Mouse (Mus musculus): ENCODE results near the gene Tcte2. TPM values are rescaled to one million over a fixed set of nuclear protein-coding genes. Genes with fewer than 3 reads are reported as not detected.
A peak's percentile ranks its signal among the peaks of the same experiment; 100 is the strongest.

The Tcte2 gene
- total and polyA plus RNA-seq, 2 experiments from 2014 or later, result 10.0 to 26.6 TPM

DNA sequence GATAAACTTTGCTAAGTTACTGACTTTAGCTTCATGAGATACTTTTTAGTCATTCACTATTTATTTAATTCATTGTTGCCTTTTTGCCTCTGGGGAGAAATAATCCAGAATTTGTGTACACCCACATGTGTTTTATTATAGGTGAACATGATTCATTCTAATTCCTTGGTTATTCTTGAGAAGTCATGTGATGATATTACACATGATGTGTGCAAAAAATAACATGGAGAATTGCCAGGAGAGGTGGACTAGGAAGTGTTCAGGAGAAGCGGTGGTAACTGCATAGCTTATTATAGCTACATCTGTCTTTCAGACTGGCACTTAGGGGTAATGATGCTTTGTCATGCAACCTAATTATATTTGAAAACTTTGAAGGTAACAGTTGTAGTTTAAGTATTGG, 2.2 kb upstream of the Tcte2 start:
- H3K4me3 ChIP-seq (ENCODE audit: low read depth, low read length), result no peak overlapping the region
- H3K9me3 ChIP-seq (ENCODE audit: low read length), result no peaks in the 10 kb centered on the region
- TF ChIP-seq CTCF (IDR thresholded peaks at IDR 0.05), result no peak
- peaks cover 4% of the 10 kb centered on the region; the same call in 1 of the 2 replicates for H3K4me1 ChIP-seq (ENCODE audit: insufficient read depth, low read length)
- H3K9ac ChIP-seq (replicated peaks; ENCODE audit: low read length, poor library complexity, severe bottlenecking), result no peak overlapping the region
- no peak overlapping the region for H3K27ac ChIP-seq (ENCODE audit: low read depth, low read length)
- no peak for ATAC-seq (ENCODE audit: low FRiP score)
- H3K4me2 ChIP-seq (ENCODE audit: low read depth, low read length, poor library complexity, severe bottlenecking), result no peak overlapping the region
- H3K27me3 ChIP-seq (ENCODE audit: insufficient read depth, low read length), result no peaks in the 10 kb centered on the region
- 73% methylated on average over 1 of the region's 1 CpGs for WGBS
- H3K36me3 ChIP-seq (ENCODE audit: insufficient read depth, low read length), result no peaks in the 10 kb centered on the region
- no peak for DNase-seq (ENCODE audit: low spot score)

DNA sequence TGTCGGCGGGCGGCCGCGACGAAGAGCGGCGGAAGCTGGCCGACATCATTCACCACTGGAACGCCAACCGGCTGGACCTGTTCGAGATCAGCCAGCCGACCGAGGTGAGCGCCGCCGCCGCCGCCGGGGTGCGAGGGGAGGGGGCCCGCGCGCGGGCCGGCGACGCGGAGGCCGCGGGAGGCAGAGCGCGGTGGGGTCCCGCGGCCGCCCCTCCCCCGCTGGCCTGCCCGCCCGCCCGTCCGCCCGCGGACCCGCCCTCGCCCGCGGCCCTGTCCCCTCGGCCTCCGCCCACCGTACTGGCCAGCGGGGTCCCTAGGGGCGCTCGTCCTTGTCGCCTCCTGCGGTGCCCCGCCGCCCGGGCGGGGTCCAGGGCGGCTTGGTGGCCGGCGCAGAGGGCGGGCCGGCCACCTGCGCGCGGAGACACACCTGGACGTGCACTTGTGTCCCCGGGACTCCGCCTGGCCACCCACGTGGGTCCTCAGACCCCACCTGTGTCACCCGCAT, 898 bp downstream of the Tcte2 start:
- ATAC-seq (ENCODE audit: low FRiP score) (peak; percentile 13), DNase-seq (ENCODE audit: low spot score) (peak; percentile 13)
- Histone ChIP-seq H3K4me2 (ENCODE audit: low read depth, low read length, poor library complexity, severe bottlenecking) (peak overlapping the region; percentile 81), H3K4me1 (ENCODE audit: insufficient read depth, low read length) (peaks cover 8% of the 10 kb centered on the region; the same call in 1 of the 2 replicates), H3K27me3 (ENCODE audit: insufficient read depth, low read length) (no peaks in the 10 kb centered on the region), H3K9ac (replicated peaks; ENCODE audit: low read length, poor library complexity, severe bottlenecking) (peak overlapping the region; percentile 97), H3K36me3 (ENCODE audit: insufficient read depth, low read length) (no peaks in the 10 kb centered on the region), H3K27ac (ENCODE audit: low read depth, low read length) (peak overlapping the region; percentile 98), H3K9me3 (ENCODE audit: low read length) (no peaks in the 10 kb centered on the region), H3K4me3 (ENCODE audit: low read depth, low read length) (peak overlapping the region; percentile 96)
- TF ChIP-seq CTCF (IDR thresholded peaks at IDR 0.05), result no peak
- WGBS, result 1% methylated on average over 30 of the region's 72 CpGs

DNA sequence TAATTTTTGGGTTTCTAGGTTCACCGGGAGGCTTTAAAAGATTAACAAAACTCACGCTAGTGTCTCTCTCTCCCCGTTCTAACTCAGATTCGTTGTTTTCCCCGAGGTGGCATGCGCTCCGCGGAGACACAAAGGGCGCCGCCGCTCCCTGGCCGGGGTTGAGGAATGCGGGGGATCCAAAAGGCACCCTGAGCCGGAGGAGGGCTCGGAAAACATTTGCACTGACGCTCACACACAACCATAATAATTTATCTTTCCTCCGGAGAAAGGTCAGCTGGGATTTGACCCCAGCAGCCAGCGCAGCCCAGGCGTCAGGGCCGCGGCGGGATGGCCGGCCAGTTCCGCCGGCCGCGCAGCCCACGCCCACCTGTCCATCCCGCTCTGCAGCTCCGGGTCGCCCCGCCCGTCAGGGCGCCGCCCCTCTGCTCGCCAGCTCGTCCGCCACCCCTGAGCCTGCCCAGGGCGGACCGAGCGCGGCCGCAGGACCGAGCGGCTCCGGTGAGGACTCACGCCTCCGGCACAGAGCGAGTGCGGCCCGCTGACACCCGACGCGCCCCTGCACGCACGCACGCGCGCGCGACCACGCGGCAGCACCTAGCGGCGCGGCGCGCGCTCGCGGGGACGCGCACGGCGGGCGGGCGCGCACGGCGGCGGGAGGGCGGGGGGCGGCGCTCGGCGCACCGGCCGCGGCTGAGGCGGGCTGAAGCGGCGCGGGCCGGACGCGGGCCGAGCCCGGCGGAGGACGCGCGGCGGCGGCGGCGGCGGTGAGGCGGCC, 1.6 kb downstream of the Tcte2 start, which contains the start of gene Afdn:
Gene Afdn (plus strand): TSS at position 687 of the 775 bp plus-strand sequence.
- ATAC-seq (ENCODE audit: low FRiP score) (peak; percentile 90), DNase-seq (ENCODE audit: low spot score) (peak; percentile 89)
- H3K27me3 ChIP-seq (ENCODE audit: insufficient read depth, low read length), result no peaks in the 10 kb centered on the region
- no peak for TF ChIP-seq CTCF (IDR thresholded peaks at IDR 0.05)
- peak within 1 kb of the TSS; percentile 96 for H3K4me3 ChIP-seq (ENCODE audit: low read depth, low read length)
- peak within 1 kb of the TSS; percentile 97 for H3K9ac ChIP-seq (replicated peaks; ENCODE audit: low read length, poor library complexity, severe bottlenecking)
- H3K36me3 ChIP-seq (ENCODE audit: insufficient read depth, low read length), result no peaks in the 10 kb centered on the region
- peak within 1 kb of the TSS; percentile 81 for H3K4me2 ChIP-seq (ENCODE audit: low read depth, low read length, poor library complexity, severe bottlenecking)
- H3K4me1 ChIP-seq (ENCODE audit: insufficient read depth, low read length), result peaks cover 8% of the 10 kb centered on the region; the same call in 1 of the 2 replicates
- under 1% methylated on average over 75 of the region's 108 CpGs for WGBS
- peak within 1 kb of the TSS; percentile 98 for H3K27ac ChIP-seq (ENCODE audit: low read depth, low read length)
- H3K9me3 ChIP-seq (ENCODE audit: low read length), result no peaks in the 10 kb centered on the region

DNA sequence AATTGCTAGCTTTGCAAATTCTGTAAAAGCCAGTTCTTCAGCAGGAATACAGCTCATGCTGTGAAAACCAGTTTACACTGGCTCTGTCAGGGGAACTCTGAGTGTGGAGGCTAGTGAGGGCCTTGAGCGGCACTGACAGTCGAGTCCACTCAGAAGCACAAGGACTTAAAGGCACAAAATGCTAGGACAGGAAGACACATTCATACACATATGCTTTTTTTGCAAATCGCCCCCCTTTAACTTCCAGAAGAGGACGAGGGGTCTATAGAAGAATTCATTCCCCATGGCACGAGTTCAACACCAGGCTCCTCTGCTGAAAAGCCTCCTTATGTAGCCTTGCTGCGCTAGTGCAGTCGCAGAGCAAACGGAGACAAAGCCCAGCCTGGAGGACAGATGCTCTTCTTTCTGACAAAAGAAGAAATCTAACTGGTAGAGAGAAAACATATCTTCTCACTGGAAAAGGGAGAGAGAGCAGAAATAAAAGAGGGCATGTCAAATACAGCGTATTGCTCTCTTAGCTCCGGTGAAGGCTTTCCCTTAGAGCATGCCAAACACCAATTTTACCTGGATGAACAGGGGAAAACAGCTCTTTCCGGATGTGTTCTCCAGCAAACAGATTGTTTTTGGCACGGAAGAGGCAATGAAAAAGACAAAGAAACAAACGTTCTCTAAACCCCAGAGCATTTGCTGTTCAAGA, 2.3 kb downstream of the Tcte2 start:
- Histone ChIP-seq H3K4me1 (ENCODE audit: insufficient read depth, low read length) (peaks cover 8% of the 10 kb centered on the region; the same call in 1 of the 2 replicates), H3K4me2 (ENCODE audit: low read depth, low read length, poor library complexity, severe bottlenecking) (peak overlapping the region; percentile 81), H3K9ac (replicated peaks; ENCODE audit: low read length, poor library complexity, severe bottlenecking) (peak overlapping the region; percentile 97), H3K4me3 (ENCODE audit: low read depth, low read length) (peak overlapping the region; percentile 96), H3K9me3 (ENCODE audit: low read length) (no peaks in the 10 kb centered on the region), H3K36me3 (ENCODE audit: insufficient read depth, low read length) (no peaks in the 10 kb centered on the region), H3K27me3 (ENCODE audit: insufficient read depth, low read length) (no peaks in the 10 kb centered on the region), H3K27ac (ENCODE audit: low read depth, low read length) (peak overlapping the region; percentile 98)
- no peak for TF ChIP-seq CTCF (IDR thresholded peaks at IDR 0.05)
- WGBS, result 2% methylated on average over 13 of the region's 13 CpGs
- ATAC-seq (ENCODE audit: low FRiP score), result peak; percentile 53
- DNase-seq (ENCODE audit: low spot score), result peak; percentile 67

DNA sequence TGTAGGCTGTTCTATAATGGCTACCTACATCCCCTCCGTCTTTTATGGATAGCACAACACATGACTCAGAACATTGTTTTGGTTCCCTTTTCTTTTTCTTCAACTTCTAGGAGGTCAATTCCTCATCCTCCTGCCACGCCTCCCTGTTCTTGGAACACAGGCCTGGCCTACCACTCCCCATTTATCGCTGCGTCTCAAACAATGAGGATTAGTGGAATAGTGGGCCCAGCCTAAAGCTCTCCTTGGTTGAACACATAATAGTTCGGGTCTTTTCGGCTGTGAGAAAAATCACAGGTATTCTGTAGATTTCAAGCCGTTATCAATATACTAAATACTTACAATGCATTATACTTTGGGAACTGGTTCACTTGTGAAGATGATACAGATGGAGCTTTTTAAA, 3.0 kb downstream of the Tcte2 start:
- peak overlapping the region; percentile 96 for H3K4me3 ChIP-seq (ENCODE audit: low read depth, low read length)
- H3K27me3 ChIP-seq (ENCODE audit: insufficient read depth, low read length), result no peaks in the 10 kb centered on the region
- no peaks in the 10 kb centered on the region for H3K36me3 ChIP-seq (ENCODE audit: insufficient read depth, low read length)
- ATAC-seq (ENCODE audit: low FRiP score) (no peak), DNase-seq (ENCODE audit: low spot score) (peak; percentile 28)
- peaks cover 8% of the 10 kb centered on the region; the same call in 1 of the 2 replicates for H3K4me1 ChIP-seq (ENCODE audit: insufficient read depth, low read length)
- peak overlapping the region; percentile 81 for H3K4me2 ChIP-seq (ENCODE audit: low read depth, low read length, poor library complexity, severe bottlenecking)
- H3K9ac ChIP-seq (replicated peaks; ENCODE audit: low read length, poor library complexity, severe bottlenecking), result peak overlapping the region; percentile 97
- peak overlapping the region; percentile 98 for H3K27ac ChIP-seq (ENCODE audit: low read depth, low read length)
- TF ChIP-seq CTCF (IDR thresholded peaks at IDR 0.05), result no peak
- WGBS, result 22% methylated on average over 7 of the region's 7 CpGs
- H3K9me3 ChIP-seq (ENCODE audit: low read length), result no peaks in the 10 kb centered on the region
